Mouse (Mus musculus): ENCODE data around the gene Dsp.

Dsp gene

DNA sequence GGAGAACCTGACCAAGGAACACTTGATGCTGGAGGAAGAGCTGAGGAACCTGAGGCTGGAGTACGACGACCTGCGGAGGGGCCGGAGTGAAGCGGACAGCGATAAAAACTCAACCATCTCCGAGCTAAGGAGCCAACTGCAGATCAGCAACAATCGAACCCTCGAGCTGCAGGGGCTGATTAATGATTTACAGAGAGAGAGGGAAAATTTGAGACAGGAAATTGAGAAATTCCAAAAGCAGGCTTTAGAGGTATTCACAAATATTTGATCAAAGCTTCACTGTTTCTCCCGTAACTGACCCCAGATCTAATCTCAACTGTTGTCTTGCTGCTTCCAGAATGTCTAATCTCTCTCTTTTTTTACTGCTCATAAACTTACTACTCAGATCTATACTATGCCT lies 42.3 kb downstream of the Dsp start:
- WGBS = 91% methylated on average over 10 of the region's 10 CpGs

DNA sequence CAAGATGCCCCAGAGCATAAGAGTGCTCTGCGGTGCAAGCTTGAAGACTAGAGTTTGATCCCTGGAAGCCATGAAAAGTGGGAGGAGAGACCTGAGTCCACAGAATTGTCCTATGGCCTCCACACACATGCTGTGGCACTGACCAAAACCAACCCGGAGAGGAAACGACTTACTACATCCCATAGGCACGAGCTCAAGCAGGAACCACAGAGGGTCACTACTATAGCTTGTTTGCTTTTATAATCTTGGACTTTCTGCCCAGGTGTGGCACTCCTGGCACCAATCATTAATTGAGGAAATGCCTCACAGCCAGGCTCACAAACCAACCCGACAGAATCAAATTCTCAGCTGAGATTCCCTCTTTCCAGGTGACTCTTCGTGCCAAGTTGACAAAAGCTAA lies 50.3 kb downstream of the Dsp start:
- WGBS = 77% methylated on average over 6 of the region's 6 CpGs

DNA sequence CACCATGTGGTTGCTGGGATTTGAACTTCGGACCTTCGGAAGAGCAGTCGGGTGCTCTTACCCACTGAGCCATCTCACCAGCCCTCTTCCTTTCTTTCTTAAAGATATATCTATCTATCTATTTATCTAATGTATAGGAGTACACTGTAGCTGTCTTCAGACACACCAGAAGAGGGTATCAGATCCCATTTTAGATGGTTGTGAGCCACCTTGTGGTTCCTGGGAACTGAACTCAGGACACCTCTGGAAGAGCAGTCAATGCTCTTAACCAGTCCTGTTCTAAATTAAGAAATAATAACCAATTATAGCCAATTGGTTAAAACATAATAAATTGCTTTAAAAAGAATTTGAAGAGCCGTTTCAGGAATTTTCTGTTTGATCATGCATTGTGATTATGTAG lies 53.1 kb downstream of the Dsp start:
- 56% methylated on average over 4 of the region's 4 CpGs for WGBS

DNA sequence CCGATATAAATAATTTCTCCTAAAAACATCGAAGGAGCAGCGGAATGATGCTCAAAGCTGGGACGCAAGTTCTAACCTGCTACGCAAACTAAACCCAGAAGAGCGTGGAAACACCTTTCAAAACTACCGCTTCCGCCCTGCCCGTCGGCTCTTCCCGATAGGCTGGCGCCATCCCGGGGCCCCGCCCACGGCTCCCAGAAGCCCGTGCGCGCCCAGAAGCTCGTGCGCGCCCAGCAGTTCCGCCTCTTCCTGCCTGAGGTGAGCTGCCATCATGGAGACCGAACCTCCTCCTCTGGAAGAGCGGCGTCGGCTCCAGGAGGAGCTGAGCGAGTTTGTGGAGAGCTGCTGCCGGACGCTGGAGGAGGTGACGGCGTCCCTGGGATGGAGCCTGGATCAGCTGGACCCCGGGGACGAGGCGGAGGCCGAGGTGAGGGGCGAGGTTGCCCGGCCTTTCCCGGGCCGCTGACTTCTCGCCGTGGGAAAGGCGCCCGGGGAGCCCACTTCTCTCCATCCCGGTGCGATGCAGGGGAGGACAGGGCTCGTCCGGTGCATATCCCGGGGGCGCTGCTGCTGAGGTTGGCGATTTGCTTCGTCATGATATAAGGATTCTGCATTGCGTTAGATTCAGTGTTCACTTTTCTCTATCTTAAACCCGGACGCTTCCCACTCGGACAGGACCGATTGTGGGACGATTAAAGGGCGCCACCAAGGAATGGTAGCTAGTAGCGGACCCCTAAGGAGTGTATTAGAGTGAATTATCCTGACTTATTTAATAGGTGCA lies 53.8 kb downstream of the Dsp start, which contains the start of gene Snrnp48:
Gene Snrnp48, plus strand, starts transcription at position 237 of the 781 bp plus-strand sequence.
- under 1% methylated on average over 59 of the region's 59 CpGs for WGBS

DNA sequence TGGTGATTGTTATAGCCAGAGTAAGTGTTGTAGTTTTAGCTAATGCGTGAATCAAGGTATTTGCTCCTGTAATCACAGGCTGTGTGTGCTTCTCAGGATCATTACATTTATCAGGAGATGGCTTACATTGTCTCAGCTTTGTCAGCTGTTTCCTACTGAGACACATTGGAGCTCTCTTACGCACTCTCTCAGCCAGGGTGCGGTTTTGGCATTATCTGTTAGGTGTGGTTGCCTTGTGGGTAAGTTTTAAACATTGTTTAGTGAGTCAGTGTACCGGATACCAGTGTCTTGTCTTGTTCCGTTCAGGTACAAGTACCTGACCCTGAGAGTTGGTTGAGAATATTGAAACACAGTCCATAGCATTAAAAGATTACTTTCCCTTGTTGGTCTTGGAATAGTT lies 60.0 kb downstream of the Dsp start:
- 97% methylated on average over 5 of the region's 5 CpGs for WGBS

DNA sequence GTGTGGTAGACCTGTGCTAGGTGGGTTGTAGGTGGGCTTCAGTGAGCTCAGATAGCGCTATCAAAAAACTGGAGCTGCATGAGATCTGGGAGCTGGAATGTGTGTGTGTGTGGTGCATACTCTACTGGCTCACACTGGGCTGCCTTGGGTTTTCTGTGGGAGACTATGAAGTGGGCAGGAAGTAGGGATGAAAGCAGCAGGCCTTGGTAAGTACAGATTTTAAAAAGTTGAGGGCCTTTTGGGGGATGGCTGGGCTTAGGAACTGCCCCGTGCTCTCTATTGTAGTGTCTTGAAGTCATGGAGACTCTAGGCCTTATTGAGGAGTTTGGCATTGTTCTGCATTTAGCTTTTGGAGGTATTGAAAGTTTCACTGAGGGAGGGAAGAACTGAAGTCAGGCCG lies 67.6 kb downstream of the Dsp start:
- whole genome bisulfite sequencing = 91% methylated on average over 3 of the region's 3 CpGs

DNA sequence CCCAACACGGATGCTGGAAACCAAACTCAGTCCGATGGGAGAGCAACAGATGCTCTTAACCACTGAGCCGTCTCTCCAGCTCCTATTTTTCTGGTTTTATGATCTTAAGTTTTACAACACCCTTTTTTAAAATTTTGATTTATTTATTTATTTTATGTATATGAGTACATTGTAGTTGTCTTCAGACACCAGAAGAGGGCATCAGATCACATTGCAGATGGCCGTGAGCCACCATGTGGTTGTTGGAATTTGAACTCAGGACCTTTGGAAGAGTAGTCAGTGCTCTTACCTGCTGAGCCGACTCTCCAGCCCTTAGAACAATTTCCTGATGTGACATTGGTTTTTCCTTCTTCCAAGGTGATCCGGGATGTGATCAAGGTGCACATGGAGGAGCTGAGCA lies 69.2 kb downstream of the Dsp start:
- WGBS = 95% methylated on average over 6 of the region's 6 CpGs

DNA sequence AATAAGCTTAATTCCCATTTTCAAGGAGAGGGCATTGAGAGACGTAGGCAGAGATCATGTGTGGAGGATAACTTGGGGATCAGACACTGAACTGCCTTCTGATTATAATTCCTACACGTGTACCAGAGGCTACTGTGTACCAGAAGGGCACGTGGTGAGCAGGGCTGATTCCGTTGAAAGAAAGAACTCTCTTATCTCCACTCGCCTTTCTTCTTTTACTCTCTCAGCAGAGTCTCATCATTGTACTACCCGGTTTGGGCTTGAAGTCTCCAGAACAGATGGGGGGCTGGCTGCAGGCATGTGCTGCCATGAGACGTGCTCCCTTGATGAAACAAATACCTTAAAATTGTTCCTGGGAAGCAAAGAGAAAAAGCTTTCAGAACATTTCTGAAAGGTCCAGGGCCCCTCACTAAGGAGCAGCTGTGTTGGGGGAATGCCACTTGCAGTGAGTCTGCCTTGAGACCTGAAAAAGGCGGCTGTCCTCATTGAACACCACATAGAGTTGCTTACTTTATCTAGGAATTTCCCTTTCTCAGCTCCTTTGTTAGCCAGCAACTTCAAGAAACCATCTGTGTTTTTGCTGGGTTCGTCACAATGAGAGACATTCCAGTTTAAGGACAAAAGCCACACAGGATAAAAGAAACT lies 79.2 kb downstream of the Dsp start:
- WGBS = 45% methylated on average over 9 of the region's 9 CpGs

DNA sequence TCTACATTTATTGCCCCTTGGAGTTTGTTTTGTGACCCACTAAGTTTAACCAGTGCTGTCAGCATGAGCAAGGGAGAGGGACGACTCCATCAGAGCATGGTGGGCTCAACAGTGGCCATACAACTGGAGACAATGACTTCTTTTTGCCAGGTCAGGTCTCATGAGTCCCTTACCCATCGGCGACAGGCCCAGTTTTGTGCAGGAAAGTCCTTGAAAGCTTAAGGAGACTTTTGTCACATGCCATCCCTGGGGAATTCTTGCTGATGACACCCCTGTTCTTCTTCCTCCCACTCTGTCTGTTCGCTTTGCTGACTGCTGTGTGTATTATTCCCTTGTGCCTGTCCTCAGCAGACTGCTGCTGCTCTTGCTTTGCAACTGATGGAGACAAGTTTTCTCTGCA lies 81.3 kb downstream of the Dsp start:
- WGBS = 84% methylated on average over 4 of the region's 4 CpGs

DNA sequence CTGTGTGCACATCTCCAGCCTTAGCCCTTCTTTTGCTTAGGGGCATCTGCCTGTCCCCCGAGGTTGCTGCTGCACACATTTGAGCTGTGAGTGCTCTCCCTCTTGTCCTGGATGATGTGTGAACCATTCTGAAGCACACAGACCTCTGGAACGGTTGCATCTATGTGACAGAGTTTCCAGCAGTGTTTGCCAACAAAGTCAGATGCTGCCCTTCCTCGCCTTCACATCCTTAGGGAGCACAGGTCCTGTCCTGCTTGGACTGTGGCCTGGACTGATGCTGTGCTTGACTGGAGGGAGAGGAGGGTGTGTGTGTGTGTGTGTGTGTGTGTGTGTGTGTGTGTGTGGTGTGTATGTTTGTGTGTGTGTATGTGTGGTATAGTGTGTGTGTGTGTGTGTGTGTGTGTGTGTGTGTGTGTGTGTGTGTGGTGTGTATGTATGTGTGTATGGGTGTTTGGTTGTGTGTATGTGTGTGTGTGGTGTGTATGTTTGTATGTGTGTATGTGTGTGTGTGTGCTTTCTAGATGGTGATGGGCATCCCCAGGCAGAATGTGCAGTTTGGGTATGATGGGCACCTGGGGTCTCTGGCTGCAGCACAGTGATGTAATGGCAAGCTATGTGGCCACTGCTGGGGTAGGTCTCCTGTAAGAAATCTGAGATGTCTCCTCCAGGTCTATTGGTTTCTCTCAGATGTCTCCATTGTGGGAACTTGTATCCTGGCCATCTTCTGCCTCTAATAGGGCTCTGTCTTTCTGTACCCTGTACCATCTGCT lies 81.9 kb downstream of the Dsp start:
- 81% methylated on average over 3 of the region's 3 CpGs for WGBS

DNA sequence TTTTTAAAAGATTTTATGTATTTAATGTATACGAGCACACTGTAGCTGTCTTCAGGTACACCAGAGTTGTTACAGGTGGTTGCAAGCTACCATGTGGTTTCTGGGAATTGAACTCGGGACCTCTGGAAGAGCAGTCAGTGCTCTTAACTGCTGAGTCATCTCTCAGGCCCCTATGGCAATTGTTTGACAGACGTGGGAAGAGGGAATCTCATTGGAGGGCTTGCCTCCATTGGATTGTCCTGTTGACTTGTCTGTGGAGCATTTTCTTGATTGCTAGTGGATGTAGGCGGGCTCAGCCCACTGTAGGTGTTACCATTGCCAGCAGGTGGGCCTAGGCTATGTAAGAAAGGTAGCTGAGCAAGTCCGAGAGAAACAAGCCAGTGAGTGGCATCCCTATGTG lies 83.6 kb downstream of the Dsp start:
- WGBS = 86% methylated on average over 5 of the region's 5 CpGs

DNA sequence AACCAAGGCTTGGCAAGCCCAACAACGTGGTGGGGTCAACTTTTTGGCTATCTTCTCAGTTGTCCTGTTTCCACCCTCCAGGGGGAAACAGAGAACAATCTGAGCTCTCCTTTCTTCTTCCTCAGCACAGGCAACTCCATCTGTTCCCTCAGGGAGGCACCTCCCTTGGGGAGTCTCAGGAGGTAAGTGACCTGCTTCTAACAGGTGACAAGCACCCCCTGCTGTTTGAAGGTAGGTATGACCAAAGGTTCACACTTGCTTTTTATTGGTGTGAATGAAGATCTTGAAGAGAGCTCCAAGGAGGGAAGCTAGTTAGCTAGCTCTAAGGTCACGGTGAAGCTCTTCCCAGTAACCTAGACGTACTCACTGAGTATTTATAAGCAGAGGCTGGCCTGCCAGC lies 84.3 kb downstream of the Dsp start:
- WGBS = 84% methylated on average over 3 of the region's 3 CpGs

DNA sequence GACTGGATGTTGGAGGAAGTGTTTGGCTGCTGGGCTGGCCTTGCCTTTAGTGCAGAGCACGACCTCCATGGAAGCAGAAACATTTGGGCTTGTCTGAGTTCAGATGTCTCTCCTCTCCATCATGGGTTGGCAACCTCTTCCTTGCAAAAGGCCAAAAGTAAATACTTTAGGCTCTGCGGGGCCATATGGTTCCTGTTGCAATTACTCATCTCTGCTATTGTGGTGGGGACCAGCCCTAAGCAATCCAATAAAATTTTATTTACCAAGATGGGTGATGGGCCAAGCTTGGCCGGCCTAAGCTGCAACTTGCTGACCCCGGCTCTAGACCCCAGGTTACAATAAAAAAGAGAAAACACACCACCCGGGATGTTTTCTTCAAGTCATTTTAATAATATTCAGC lies 97.1 kb downstream of the Dsp start:
- 90% methylated on average over 5 of the region's 5 CpGs for WGBS
